Mouse (Mus musculus): ENCODE results near the gene Tlr6. TPM values are rescaled to one million over a fixed set of nuclear protein-coding genes. Genes with fewer than 3 reads are reported as not detected.
A peak's percentile ranks its signal among the peaks of the same experiment; 100 is the strongest.

Gene Tlr6
- polyA plus RNA-seq, 1 experiment from 2014 or later: 0.22 TPM

GRCm38 (mm10) chr5:64907906-64908305 is 52.0 kb downstream of the Tlr6 start:
- Histone ChIP-seq H3K9me3 (ENCODE audit: control insufficient read depth, low read length) (no peaks in the 10 kb centered on the region), H3K9ac (replicated peaks; ENCODE audit: low read depth, low read length) (no peak overlapping the region), H3K4me3 (replicated peaks; ENCODE audit: low read length) (no peak overlapping the region), H3K36me3 (ENCODE audit: control insufficient read depth, insufficient read depth) (no peaks in the 10 kb centered on the region), H3K27ac (ENCODE audit: low read length) (no peak overlapping the region), H3K27me3 (replicated peaks; ENCODE audit: control insufficient read depth, insufficient read depth, low read length) (no peaks in the 10 kb centered on the region), H3K4me1 (replicated peaks; ENCODE audit: control insufficient read depth, insufficient read depth, low read length) (no peaks in the 10 kb centered on the region), H3K4me2 (ENCODE audit: low read length) (no peak overlapping the region)
- WGBS: 96% methylated on average over 5 of the region's 5 CpGs
- ATAC-seq: no peak

- Histone ChIP-seq H3K9ac (replicated peaks; ENCODE audit: low read depth, low read length) (no peak overlapping the region), H3K36me3 (ENCODE audit: control insufficient read depth, insufficient read depth) (no peaks in the 10 kb centered on the region), H3K4me3 (replicated peaks; ENCODE audit: low read length) (no peak overlapping the region), H3K27ac (ENCODE audit: low read length) (no peak overlapping the region), H3K27me3 (replicated peaks; ENCODE audit: control insufficient read depth, insufficient read depth, low read length) (no peaks in the 10 kb centered on the region), H3K4me2 (ENCODE audit: low read length) (no peak overlapping the region), H3K9me3 (ENCODE audit: control insufficient read depth, low read length) (no peaks in the 10 kb centered on the region), H3K4me1 (replicated peaks; ENCODE audit: control insufficient read depth, insufficient read depth, low read length) (no peaks in the 10 kb centered on the region)
- ATAC-seq: no peak
- 63% methylated on average over 12 of the region's 14 CpGs for WGBS
Measured at GRCm38 (mm10) chr5:64905516-64906271, 54.2 kb downstream of the Tlr6 start.

MicroRNAs encoded within 50 kb of the gene (microRNA counts, 519-probe panel; counts per million panel counts)
- microRNA mmu-miR-574-3p: 2,348 counts per million, percentile 54 among the panel's probes with 10 or more counts
- 1,596 counts per million, percentile 15 among the panel's probes with 10 or more counts for microRNA mmu-miR-574-5p

Small RNAs within 50 kb of the gene (microRNA-seq; reads per million reads assigned to microRNA genes)
- 25.1 reads per million, percentile 37 among the genes with 10 or more reads in this experiment for gene Mir574

Other genes with a start within 250 kb of the Tlr6 start
- 30.9 and 32.9 TPM in 2 replicates for gene Klf3, start 156.7 kb downstream of the Tlr6 start, polyA plus RNA-seq (2015; fragmentation: Nextera tagmentation; extraction: Ambion mirVana)
- gene Tlr1, start 26.5 kb downstream of the Tlr6 start, polyA plus RNA-seq (2015; fragmentation: Nextera tagmentation; extraction: Ambion mirVana): 0.22 and 0.47 TPM in 2 replicates
- 6.7 and 8.5 TPM in 2 replicates for gene Fam114a1, start 10.0 kb upstream of the Tlr6 start, polyA plus RNA-seq (2015; fragmentation: Nextera tagmentation; extraction: Ambion mirVana)
- 0.22 TPM in 1 of 2 replicates, not detected in the other for gene Tmem156, start 132.0 kb upstream of the Tlr6 start, polyA plus RNA-seq (2015; fragmentation: Nextera tagmentation; extraction: Ambion mirVana)
- 63.5 and 67.3 TPM in 2 replicates for gene Klhl5, start 147.4 kb upstream of the Tlr6 start, polyA plus RNA-seq (2015; fragmentation: Nextera tagmentation; extraction: Ambion mirVana)
- 13.6 and 14.9 TPM in 2 replicates for gene Wdr19, start 239.6 kb upstream of the Tlr6 start, polyA plus RNA-seq (2015; fragmentation: Nextera tagmentation; extraction: Ambion mirVana)

All from forebrain, embryonic 16.5 days (tissue).